Mouse (Mus musculus): ENCODE results near the gene Rtn4.

The Rtn4 gene

DNA sequence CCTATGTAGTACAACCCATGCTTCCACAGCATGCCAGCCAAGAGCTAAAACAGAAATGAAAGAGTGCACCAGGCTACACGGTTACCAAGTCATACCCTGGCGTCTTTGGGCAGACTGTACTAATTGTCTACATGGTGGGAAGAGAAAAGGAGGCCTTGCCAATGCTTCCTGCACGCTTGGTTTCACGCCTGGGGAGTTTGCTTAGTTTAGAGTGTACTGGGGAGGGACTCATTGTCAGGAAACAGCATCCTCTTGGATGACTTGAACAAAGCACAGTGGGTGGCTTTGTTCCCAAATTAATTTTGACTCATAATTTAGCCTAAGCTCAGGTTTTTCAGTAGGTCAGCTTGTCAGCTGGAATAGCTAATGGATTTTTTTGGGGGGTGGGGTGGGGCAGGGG is 72.3 kb downstream of the Rtn4 start:
- no peak for DNase-seq (ENCODE audit: low spot score)

DNA sequence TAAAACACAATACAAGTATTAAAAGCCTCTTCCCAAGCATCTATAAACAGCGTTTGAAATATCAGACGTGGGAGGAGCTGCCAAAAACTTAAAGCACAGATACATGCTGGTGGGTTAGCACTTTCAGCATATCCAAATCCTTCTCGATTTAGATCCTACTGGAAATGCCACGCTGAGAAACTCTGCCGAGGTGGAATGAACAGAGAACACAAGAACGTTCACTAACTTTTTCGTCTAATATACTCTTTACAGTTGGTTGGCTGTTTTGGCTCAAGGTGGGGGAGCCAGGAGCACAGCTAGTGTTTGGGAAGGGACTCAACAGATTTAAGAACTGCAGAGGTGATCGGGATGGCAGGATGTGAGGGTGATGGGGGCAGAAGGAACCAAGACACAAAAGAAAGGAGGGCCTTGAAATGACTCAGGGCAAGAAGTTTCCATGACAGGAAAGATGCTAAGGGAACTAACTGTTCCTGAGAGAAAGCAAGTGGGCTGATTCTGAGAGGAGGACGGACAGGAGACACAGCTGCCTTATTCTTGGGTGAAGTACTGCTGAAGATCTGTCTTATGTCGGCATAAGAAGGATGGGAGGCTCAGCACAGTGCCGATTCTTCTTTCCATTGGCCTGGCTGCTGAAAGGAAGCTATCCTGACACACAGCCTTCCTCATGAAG is 73.7 kb downstream of the Rtn4 start:
- no peak for DNase-seq (ENCODE audit: low spot score)

DNA sequence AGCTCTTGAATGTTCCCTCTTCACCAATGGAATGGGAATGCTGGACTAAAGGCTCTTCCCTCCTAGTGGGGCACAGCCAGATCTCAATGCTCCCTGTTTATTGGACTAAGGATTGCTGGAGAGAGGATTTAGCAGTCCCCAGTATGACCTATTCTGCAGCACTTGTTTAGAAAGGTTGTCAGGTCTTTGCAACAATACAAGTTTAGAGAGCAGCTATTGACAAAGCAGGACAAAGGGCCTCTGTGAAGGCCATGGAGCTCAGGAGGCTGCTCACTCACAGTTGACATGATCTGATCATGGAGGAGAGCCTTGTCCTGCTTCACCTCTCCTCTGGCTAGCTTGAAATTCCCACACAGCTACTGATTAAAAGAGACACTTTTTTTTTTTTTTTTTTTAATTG is 75.8 kb downstream of the Rtn4 start:
- no peak for DNase-seq (ENCODE audit: low spot score)

- DNase-seq (ENCODE audit: low spot score), result no peak
Measured at GRCm38 (mm10) chr11:29770666-29771400, 78.1 kb downstream of the Rtn4 start.

GRCm38 (mm10) chr11:29772279-29772678 is 79.5 kb downstream of the Rtn4 start:
- no peak for DNase-seq (ENCODE audit: low spot score)

- no peak for DNase-seq (ENCODE audit: low spot score)
Measured at GRCm38 (mm10) chr11:29774296-29774695, 81.5 kb downstream of the Rtn4 start.

DNA sequence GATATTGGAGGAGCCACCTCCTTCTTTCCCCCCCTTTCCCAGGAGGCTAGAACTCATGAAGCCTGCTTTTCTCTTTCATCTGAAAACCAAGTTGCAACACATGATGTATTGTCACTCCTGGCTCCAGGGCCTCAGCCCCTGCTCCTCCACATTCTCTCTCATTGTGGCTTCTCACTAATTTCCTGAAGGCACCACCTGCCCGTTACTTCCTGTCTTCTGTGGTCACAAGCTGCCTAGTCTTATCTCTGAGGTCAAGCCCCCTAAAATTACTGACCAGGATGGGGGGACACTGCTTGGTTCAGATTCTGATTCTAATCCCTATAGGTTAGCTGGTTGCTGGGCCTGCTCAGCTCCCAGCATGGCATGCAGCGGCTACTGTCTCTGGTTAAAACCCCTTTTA is 82.0 kb downstream of the Rtn4 start:
- no peak for DNase-seq (ENCODE audit: low spot score)

GRCm38 (mm10) chr11:29777964-29778363 is 85.2 kb downstream of the Rtn4 start:
- peak; percentile 72 for DNase-seq (ENCODE audit: low spot score)

GRCm38 (mm10) chr11:29778936-29779335 is 86.2 kb downstream of the Rtn4 start:
- no peak for DNase-seq (ENCODE audit: low spot score)

- DNase-seq (ENCODE audit: low spot score), result no peak
Measured at GRCm38 (mm10) chr11:29779409-29780026, 86.8 kb downstream of the Rtn4 start.

DNA sequence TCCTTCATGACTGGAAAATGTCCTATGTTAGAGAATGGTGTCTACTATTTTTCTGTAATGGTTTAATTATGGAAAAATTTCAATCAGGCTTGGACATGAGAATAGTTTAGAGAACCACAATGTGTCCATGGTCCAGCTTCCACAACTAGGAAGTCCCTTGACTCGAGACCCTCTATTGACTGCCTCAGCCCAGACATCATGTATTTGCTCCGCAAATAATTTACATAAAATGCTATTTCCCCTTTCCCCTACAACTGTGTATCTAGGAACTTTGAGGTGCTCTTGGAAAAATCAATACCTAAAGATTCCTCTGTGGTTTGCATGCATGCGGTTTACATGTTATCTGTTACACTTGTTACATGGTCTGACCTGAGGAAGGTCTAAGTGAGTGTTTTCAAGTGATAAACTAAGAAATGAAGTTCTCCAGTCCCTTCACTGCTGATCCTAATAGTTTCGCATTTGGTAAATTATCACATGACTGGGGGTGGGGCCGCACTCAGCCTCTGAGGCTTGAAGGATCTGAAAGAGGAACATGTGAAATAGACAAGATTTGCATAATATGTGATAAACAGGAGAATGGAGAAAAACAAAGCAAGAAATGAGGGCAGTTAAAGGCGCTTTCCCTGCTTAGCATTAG is 94.0 kb downstream of the Rtn4 start:
- no peak for DNase-seq (ENCODE audit: low spot score)

DNA sequence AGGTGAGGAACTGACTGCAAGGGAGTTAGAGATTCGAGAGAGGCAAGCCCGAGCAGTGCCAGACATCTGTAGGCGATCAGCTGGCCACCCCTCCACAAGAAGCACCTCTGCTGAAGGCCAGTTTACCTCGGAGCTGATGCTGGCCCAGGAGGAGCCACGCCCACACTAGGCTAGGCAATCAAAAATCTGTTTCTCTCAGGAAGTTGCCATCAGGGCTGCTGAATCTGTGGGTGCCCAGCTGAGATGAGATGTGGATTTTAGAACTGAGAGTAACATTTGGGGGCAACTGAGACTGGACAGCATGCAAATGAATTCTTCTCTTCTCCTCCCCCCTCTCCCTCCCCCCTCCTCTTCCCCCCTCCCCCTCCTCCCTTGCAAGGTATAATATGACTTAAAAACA is 94.7 kb downstream of the Rtn4 start:
- DNase-seq (ENCODE audit: low spot score), result no peak

DNA sequence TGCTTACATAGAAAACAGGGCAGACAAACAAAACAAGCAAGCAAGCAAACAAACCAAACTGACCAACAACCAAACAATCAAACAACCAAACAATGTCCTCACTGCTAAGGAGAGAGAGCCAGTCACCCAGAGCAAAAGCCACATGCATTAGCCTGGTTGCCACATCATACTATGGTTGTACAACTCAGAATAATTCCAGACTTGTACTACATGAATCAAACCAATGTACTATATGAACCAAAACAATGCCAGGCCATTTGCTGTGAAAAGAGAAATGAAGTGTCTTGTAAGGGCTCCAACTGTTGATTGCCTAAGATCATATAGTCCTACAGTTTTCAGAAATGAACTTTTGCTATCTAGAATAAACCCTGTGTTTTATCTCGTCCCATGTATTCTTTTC is 95.8 kb downstream of the Rtn4 start:
- DNase-seq (ENCODE audit: low spot score), result no peak

DNA sequence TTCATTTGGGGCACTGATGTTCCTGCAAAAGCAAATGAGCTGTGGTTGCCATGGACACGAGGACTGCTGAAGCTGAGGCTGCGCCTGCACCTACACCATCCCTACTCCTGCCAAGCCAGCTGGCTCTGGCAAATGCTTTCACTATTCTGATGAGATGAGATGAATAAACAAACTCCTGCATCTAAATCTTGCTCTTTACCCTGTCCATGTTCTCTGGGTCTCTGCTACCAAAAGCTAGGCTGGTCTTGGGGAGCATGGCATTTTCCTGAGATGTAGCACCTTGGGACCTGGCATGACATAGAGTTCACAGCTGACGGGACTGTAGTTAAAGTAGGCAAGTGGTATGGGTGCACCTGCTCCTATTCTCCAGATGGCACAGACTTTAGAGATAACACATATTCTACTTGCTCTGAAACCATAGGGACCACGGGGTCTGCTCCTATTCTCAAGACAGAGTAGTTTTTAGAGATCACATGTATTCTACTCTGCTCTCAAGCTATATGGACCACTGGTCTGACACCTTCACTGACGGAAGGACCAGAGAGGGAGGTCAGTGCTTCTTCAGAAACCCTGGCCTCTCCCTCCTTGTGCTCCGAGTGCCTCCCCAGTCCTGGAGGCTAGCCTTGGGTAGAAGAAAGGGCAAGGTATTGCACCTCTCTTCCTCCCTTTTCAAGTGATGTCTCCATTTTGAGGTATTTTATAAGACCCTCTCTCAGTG is 96.3 kb downstream of the Rtn4 start:
- DNase-seq (ENCODE audit: low spot score), result peak; percentile 88

GRCm38 (mm10) chr11:29790796-29791195 is 98.0 kb downstream of the Rtn4 start:
- no peak for DNase-seq (ENCODE audit: low spot score)
